ENCODE assay signal across 31 mouse cellular contexts in the genomic region with DNA sequence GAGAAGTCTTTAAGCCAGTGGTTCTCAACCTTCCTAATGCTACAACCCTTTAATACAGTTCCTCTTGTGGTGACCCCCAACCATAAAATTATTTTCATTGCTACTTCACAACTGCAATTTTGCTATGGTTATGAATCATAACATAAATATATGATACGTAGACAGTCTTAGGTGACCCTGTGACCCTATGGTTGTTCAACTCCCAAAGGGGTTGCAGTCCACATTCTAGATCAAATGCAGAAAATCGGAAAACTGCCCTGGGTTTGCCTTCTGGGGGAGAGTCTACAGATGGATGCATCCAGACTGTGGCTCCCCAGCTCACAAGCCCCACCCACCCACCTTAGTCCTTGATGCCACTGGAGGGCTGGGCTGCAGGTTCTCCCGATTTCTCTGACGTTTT.
"Had no signal": no experiment of that assay in that cellular context is flagged by ENCODE, and none has a peak within 500 bp of the region (broad histone marks: within the 10 kb centered on the region; RNA-seq: fewer than 3 reads in every experiment).

No protein-coding gene starts in this region.

- H3K9me3 ChIP-seq: limb, embryonic 10.5 days; limb, embryonic 15.5 days; liver, embryonic 12.5 days; liver, embryonic 13.5 days; liver, embryonic 15.5 days; lung, embryonic 15.5 days; midbrain, embryonic 10.5 days; midbrain, embryonic 12.5 days; midbrain, embryonic 13.5 days; midbrain, embryonic 15.5 days; neural tube, embryonic 12.5 days had no signal

- H3K4me1 ChIP-seq: lung, embryonic 15.5 days had no signal

- H3K36me3 ChIP-seq: limb, embryonic 10.5 days; limb, embryonic 12.5 days; limb, embryonic 13.5 days; liver, embryonic 12.5 days; liver, embryonic 13.5 days; liver, embryonic 15.5 days; lung, embryonic 15.5 days; midbrain, embryonic 10.5 days; midbrain, embryonic 12.5 days; midbrain, embryonic 13.5 days; midbrain, embryonic 15.5 days; neural tube, embryonic 12.5 days had no signal

- H3K4me2 ChIP-seq: limb, embryonic 12.5 days; limb, embryonic 13.5 days; limb, embryonic 15.5 days; liver, embryonic 11.5 days; liver, embryonic 12.5 days; liver, embryonic 13.5 days; liver, embryonic 15.5 days; lung, embryonic 14.5 days; lung, embryonic 15.5 days; midbrain, embryonic 12.5 days; midbrain, embryonic 13.5 days; midbrain, embryonic 15.5 days; neural tube, embryonic 12.5 days had no signal

- H3K27me3 ChIP-seq: limb, embryonic 12.5 days; limb, embryonic 13.5 days; limb, embryonic 15.5 days; liver, embryonic 12.5 days; liver, embryonic 13.5 days; liver, embryonic 15.5 days; lung, embryonic 15.5 days; midbrain, embryonic 12.5 days; midbrain, embryonic 13.5 days; midbrain, embryonic 15.5 days; neural tube, embryonic 12.5 days had no signal

- H3K4me3 ChIP-seq: limb, embryonic 10.5 days; limb, embryonic 12.5 days; limb, embryonic 13.5 days; limb, embryonic 15.5 days; liver, embryonic 12.5 days; liver, embryonic 13.5 days; liver, embryonic 15.5 days; lung, embryonic 15.5 days; megakaryocyte, embryonic 14.5 days; midbrain, embryonic 10.5 days; midbrain, embryonic 12.5 days; midbrain, embryonic 13.5 days; midbrain, embryonic 15.5 days; myocyte; neural tube, embryonic 12.5 days had no signal

- H3K27ac ChIP-seq: limb, embryonic 12.5 days; limb, embryonic 13.5 days; limb, embryonic 15.5 days; liver, embryonic 12.5 days; liver, embryonic 13.5 days; liver, embryonic 14.5 days; liver, embryonic 15.5 days; lung, embryonic 15.5 days; macrophage; midbrain, embryonic 10.5 days; midbrain, embryonic 12.5 days; midbrain, embryonic 13.5 days; midbrain, embryonic 15.5 days; neural tube, embryonic 12.5 days had no signal

- DNase-seq: left cerebral cortex, postnatal 4 days; liver; liver, embryonic 13.5 days; liver, postnatal 0 days; lung, adult 18-20 months; lung, adult 2 months; lung, embryonic 14.5 days; lung, postnatal 10 days; lung, postnatal 14 days; lung, postnatal 36 days; lung, postnatal 4 days; midbrain, embryonic 14.5 days had no signal

- H3K9ac ChIP-seq: limb, embryonic 12.5 days; limb, embryonic 13.5 days; limb, embryonic 15.5 days; liver, embryonic 12.5 days; liver, embryonic 13.5 days; liver, embryonic 14.5 days; liver, embryonic 15.5 days; liver, postnatal 0 days; lung, embryonic 14.5 days; lung, embryonic 15.5 days; midbrain, embryonic 12.5 days; midbrain, embryonic 13.5 days; midbrain, embryonic 15.5 days; neural tube, embryonic 12.5 days had no signal

- ATAC-seq: liver, embryonic 12.5 days; liver, postnatal 0 days; lung, postnatal 0 days; midbrain, embryonic 13.5 days; midbrain, embryonic 15.5 days; midbrain, embryonic 16.5 days had no signal
